In the genomic region with DNA sequence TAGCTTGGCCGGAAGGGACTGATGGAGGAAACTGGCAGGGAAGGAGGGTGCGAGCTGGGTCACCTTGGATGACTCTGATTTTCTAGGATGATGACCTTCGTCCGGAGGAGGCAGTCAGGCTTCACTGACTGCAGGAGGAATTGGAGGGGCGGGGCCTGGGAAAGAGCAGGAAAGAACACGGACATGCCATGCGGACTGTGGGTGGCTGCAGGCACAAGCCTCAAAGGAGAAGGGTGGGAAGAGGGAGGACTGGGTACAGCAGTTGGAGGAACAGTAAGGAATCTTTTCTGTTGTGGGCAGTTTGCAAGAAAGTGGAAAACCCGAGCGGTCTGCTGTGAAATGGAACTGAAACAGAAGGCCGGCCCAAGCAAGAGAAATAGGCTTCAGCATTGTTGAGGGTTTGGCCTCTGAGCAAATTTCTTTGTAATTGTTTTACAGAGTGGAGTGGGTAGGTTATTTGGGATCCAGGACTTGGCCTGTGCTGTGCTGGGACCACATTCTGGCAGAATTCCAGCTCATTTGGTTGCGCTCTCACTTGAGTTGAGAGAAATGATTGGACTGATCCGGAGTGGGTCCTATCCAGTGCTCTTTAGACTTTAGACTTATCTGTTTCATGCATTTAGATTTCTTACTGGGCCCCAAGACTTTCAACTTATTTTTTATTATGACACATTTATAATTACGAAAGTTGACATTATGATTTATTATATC, we compare ENCODE assay signal across 13 mouse cellular contexts. TPM values are rescaled to one million over a fixed set of nuclear protein-coding genes. Genes with fewer than 3 reads are reported as not detected.
DNase-seq lines count a peak whose midpoint lies in the region; ATAC-seq and TF ChIP-seq lines count a peak whose summit lies in the region.
"Had no signal": no experiment of that assay in that cellular context is flagged by ENCODE, and none has a peak within 500 bp of the region (broad histone marks: within the 10 kb centered on the region; RNA-seq: fewer than 3 reads in every experiment).

No protein-coding gene starts in this region.

- no peaks in the 10 kb centered on the region for H3K36me3 ChIP-seq in intestine, embryonic 15.5 days

- peak overlapping the region; percentile 62 for H3K27ac ChIP-seq in left cerebral cortex, adult 2 months
- H3K27ac ChIP-seq in intestine, embryonic 15.5 days, result no peak overlapping the region

- 0 out of 2 replicates have a peak, but pooled peaks cover 3% of the 10 kb centered on the region for H3K4me1 ChIP-seq in intestine, embryonic 15.5 days (replicated peaks)

- no peak for TF ChIP-seq CTCF in left cerebral cortex, adult 2 months (IDR thresholded peaks at IDR 0.05)

- intact Hi-C loops in left cerebral cortex, adult 2 months (cut with DNase I), result loop anchor here (2.0 to 10.0 kb wide), 2 partner anchors 108 to 622 kb away; a partner anchor contains a TSS
- intact Hi-C loops in left cerebral cortex, postnatal 10 days (cut with DNase I), result loop anchor here (5.0 kb wide), 1 partner anchor 95 kb away; no protein-coding TSS in a partner anchor
- intact Hi-C loops in gastrocnemius, postnatal 14 days (cut with DNase I; ENCODE audit: low total_unique reads), result no loop called here

- H3K4me3 ChIP-seq in left cerebral cortex, adult 2 months, result no peak overlapping the region
- no peak overlapping the region for H3K4me3 ChIP-seq in intestine, embryonic 15.5 days (replicated peaks)
- H3K4me3 ChIP-seq: myocyte had no signal

- no peaks in the 10 kb centered on the region for H3K27me3 ChIP-seq in intestine, embryonic 15.5 days (replicated peaks)

- no peak overlapping the region for H3K4me2 ChIP-seq in intestine, embryonic 15.5 days (replicated peaks)

- no peaks in the 10 kb centered on the region for H3K9me3 ChIP-seq in intestine, embryonic 15.5 days

- 73% methylated on average over 13 of the region's 13 CpGs for WGBS in intestine, embryonic 15.5 days

- peak; percentile 13 to 61 for DNase-seq in adrenal gland, adult (ENCODE audit: inconsistent age in 2 of 2, low spot score in 1 of 2)
- DNase-seq in adrenal gland, adult 18-20 months (ENCODE audit: low spot score in 2 of 2), result no peak
- DNase-seq in left cerebral cortex, adult 2 months (ENCODE audit: extremely low spot score in 1 of 2, low spot score in 2 of 2), result peak in 1 of 2 experiments; percentile 31
- DNase-seq in left cerebral cortex, postnatal 10 days (ENCODE audit: extremely low spot score in 1 of 2, low spot score in 2 of 2), result no peak
- DNase-seq in kidney, postnatal 4 days, result peak; percentile 56 to 76
- no peak for DNase-seq in gastrocnemius, postnatal 14 days
- DNase-seq: gastrocnemius, postnatal 25 days; lung, postnatal 14 days had no signal

- H3K9ac ChIP-seq in intestine, embryonic 15.5 days, result no peak overlapping the region

- ATAC-seq in intestine, embryonic 15.5 days, result peak; percentile 66
- ATAC-seq in granulocyte monocyte progenitor cell, adult 5-6 weeks (replicated peaks; ENCODE audit: poor library complexity, severe bottlenecking), result no peak

RNA-seq across cellular contexts. Expression of a gene that starts 30.7 kb away (rescaled TPM):
- total RNA-seq in adrenal gland, adult 18-20 months (2021), result 10 to 100 TPM in 1 of 2 experiments, under 1 TPM in 1; 0.32 to 10.5 TPM
- total RNA-seq in left cerebral cortex, adult 2 months (2021), result not detected
- not detected for total RNA-seq in left cerebral cortex, postnatal 10 days (2021)
- 1.0 and 1.1 TPM in 2 replicates for polyA plus RNA-seq in intestine, embryonic 15.5 days (2015; fragmentation: Nextera tagmentation; extraction: Ambion mirVana)
- under 1 TPM in 1 of 2 experiments, not detected in 1; 0.11 TPM for total RNA-seq in gastrocnemius, postnatal 14 days (2021)
- not detected in 2 replicates for total RNA-seq in granulocyte monocyte progenitor cell, adult 5-6 weeks (2014; fragmentation: Nextera tagmentation)
- total RNA-seq in granulocyte monocyte progenitor cell, adult 5-6 weeks (2017), result not detected in 2 replicates
- total RNA-seq: gastrocnemius, postnatal 25 days; hematopoietic stem cell, adult 5-6 weeks; left cerebral cortex, postnatal 25 days had no signal
- polyA plus RNA-seq: myocyte had no signal

Comparison
In these comparisons a context has a peak if more than half of its experiments do, and no peak if none do; other contexts are left out.
1. DNase-seq: peak in adrenal gland, adult (2 of 2) and kidney, postnatal 4 days (2 of 2); none in adrenal gland, adult 18-20 months (0 of 2), left cerebral cortex, postnatal 10 days (0 of 2) and gastrocnemius, postnatal 14 days (single experiment).